Mouse (Mus musculus): ENCODE data around the gene Pef1.

DNA sequence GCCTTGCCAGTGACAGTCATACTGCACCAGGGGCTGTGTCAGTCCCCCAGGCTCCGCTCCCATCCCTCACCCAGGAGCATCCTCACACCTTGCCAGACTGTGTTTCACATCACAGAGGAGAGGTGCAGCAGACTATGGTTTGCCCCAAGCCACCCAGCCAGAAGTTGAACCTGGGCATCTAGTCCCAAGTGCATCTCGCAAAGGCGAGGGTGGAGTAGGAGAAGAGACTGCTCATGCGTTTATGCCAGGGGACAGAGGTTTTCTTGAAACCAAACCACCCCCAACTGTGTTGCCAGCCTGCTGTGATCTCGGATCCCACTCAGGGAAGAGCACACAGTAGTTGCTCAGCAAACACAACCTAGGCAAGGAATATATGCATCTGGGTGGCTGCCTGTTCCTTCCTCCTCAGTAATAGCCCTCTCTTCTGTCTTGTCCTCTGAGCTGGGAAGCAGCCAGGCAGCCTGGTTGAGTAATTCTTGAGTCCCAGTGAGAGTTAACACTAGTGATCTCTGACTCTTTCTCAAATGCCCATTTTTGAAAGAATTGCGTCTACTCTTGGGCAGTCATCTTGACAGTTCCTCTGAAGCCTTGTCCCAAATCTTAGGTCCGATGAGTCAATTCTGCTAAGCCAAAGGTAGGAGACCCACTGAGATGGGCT, 29.2 kb downstream of the Pef1 start:
- TF ChIP-seq CTCF (conservative IDR thresholded peaks at IDR 0.05; ENCODE audit: insufficient read depth, insufficient read length, low read depth, low read length) (no peak), POLR2A (IDR thresholded peaks at IDR 0.05; ENCODE audit: low read depth, low read length) (no peak)
